Mouse (Mus musculus) embryonic facial prominence, embryonic 12.5 days (tissue): Measurements from ENCODE around the gene Foxn3. TPM values are rescaled to one million over a fixed set of nuclear protein-coding genes. Genes with fewer than 3 reads are reported as not detected.

ENCODE experiments used
- ATAC-seq: fragments of 200-750 bp; cut with Nextera tagmentation; 2 replicates; pipeline ENCODE4 v1.8.0; 2017; ENCODE audit not compliant: insufficient number of reproducible peaks, insufficient read depth, low FRiP score, low TSS enrichment
- H3K27ac ChIP-seq: fragments of 300-500 bp; sonication (generic); 2 replicates; pipeline ENCODE4 v1.5.1; 2016; ENCODE audit warnings: mild to moderate bottlenecking
- H3K27me3 ChIP-seq: fragments of 300-500 bp; sonication (generic); 2 replicates; pipeline ENCODE4 v1.6.1; 2016; ENCODE audit warnings: mild to moderate bottlenecking, moderate library complexity
- H3K36me3 ChIP-seq: fragments of 300-500 bp; sonication (generic); 2 replicates; pipeline ENCODE4 v1.6.1; 2016; ENCODE audit warnings: mild to moderate bottlenecking
- H3K4me1 ChIP-seq: fragments of 300-500 bp; sonication (generic); 2 replicates; pipeline ENCODE4 v1.6.1; 2016
- H3K4me2 ChIP-seq: fragments of 300-500 bp; sonication (generic); replicated peaks from 2 replicates; pipeline ENCODE4 v1.6.1; 2016; ENCODE audit warnings: mild to moderate bottlenecking, moderate library complexity
- H3K4me3 ChIP-seq: fragments of 300-500 bp; sonication (generic); 2 replicates; pipeline ENCODE4 v1.5.1; 2016; ENCODE audit warnings: mild to moderate bottlenecking
- H3K9ac ChIP-seq: fragments of 300-500 bp; sonication (generic); 2 replicates; pipeline ENCODE4 v1.6.1; 2016; ENCODE audit warnings: mild to moderate bottlenecking, moderate library complexity
- H3K9me3 ChIP-seq: fragments of 300-500 bp; sonication (generic); 2 replicates; pipeline ENCODE4 v1.6.1; 2016; ENCODE audit warnings: mild to moderate bottlenecking, moderate library complexity
- WGBS: fragments of 180-500 bp; shearing (Covaris S2); methylation state at CpG from one replicate; pipeline ENCODE4 v1.1.7; 2016; 5-methylcytosine and 5-hydroxymethylcytosine counted together
- polyA plus RNA-seq: library from polyadenylated mRNA; unstranded; fragments of >200 nt; fragmentation: Nextera tagmentation; extraction: Ambion mirVana; gene quantifications from 2 replicates; pipeline ENCODE4 v1.2.1, GENCODE M21; 2016

Gene Foxn3
- polyA plus RNA-seq, 1 experiment from 2014 or later = 101 TPM

- WGBS = 21% methylated on average over 3 of the region's 3 CpGs
- H3K36me3 ChIP-seq = no peaks in the 10 kb centered on the region
- H3K9me3 ChIP-seq = no peaks in the 10 kb centered on the region
- H3K27ac ChIP-seq = peak overlapping the region; percentile 78; the same call in 1 of the 2 replicates
- ATAC-seq = 0 out of 2 replicates have a peak, but pooled peaks have one; percentile 28
- peak overlapping the region; percentile 82 for H3K4me3 ChIP-seq
- 0 out of 2 replicates have a peak overlapping the region, but pooled peaks have one; percentile 8 for H3K9ac ChIP-seq
- no peaks in the 10 kb centered on the region for H3K27me3 ChIP-seq
- peak overlapping the region; percentile 72 for H3K4me2 ChIP-seq
- H3K4me1 ChIP-seq = peaks cover 24% of the 10 kb centered on the region
Measured at GRCm38 (mm10) chr12:99561333-99561766, 2.0 kb downstream of the Foxn3 start.

DNA sequence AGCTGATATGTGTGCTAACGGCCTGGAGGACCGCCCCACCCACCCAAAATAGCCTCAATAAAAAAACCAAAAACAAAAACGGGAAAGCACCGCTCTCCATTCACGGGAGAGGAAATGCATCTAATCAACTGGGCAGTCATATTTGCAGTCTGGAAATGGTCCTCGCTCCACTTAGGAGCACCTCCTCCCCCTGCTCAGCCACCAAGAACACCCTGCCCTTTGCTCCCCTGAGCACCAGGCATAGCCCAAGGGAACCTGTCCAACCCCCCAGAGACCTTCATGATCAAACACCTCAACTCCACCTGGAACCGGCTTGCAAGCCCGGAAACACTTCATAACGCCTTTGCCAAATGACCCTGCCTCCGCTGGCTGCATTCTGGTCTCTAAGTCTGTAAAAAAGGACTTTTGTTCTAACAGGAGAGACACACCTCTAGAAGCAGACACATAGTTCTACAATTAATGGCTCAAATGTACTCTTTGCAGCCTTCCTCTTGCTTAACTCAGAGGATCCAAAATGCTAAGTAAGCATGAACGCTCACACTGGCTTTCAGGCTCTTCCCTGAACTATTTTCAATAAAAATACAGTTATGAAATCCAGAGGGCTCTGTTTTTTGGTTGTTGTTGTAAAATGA, 2.6 kb downstream of the Foxn3 start:
- peak overlapping the region; percentile 78 for H3K27ac ChIP-seq
- H3K36me3 ChIP-seq = no peaks in the 10 kb centered on the region
- no peaks in the 10 kb centered on the region for H3K27me3 ChIP-seq
- peak overlapping the region; percentile 72 for H3K4me2 ChIP-seq
- no peak for ATAC-seq
- H3K9me3 ChIP-seq = no peaks in the 10 kb centered on the region
- H3K9ac ChIP-seq = peak overlapping the region; percentile 8; the same call in 1 of the 2 replicates
- peaks cover 24% of the 10 kb centered on the region for H3K4me1 ChIP-seq
- H3K4me3 ChIP-seq = peak overlapping the region; percentile 82
- 26% methylated on average over 11 of the region's 11 CpGs for WGBS

- 77% methylated on average over 11 of the region's 11 CpGs for WGBS
- H3K4me2 ChIP-seq = no peak overlapping the region
- ATAC-seq = no peak
- H3K9ac ChIP-seq = no peak overlapping the region
- no peaks in the 10 kb centered on the region for H3K27me3 ChIP-seq
- peaks cover 24% of the 10 kb centered on the region for H3K4me1 ChIP-seq
- H3K4me3 ChIP-seq = no peak overlapping the region
- no peak overlapping the region for H3K27ac ChIP-seq
- H3K36me3 ChIP-seq = no peaks in the 10 kb centered on the region
- no peaks in the 10 kb centered on the region for H3K9me3 ChIP-seq
Measured at GRCm38 (mm10) chr12:99559483-99559882, 3.9 kb downstream of the Foxn3 start.

- Histone ChIP-seq H3K4me1 (peaks cover 19% of the 10 kb centered on the region), H3K36me3 (no peaks in the 10 kb centered on the region), H3K27me3 (no peaks in the 10 kb centered on the region), H3K4me3 (no peak overlapping the region), H3K9me3 (no peaks in the 10 kb centered on the region), H3K27ac (no peak overlapping the region), H3K4me2 (no peak overlapping the region), H3K9ac (no peak overlapping the region)
- WGBS = 74% methylated on average over 4 of the region's 4 CpGs
- no peak for ATAC-seq
Measured at GRCm38 (mm10) chr12:99558476-99558875, 4.9 kb downstream of the Foxn3 start.

DNA sequence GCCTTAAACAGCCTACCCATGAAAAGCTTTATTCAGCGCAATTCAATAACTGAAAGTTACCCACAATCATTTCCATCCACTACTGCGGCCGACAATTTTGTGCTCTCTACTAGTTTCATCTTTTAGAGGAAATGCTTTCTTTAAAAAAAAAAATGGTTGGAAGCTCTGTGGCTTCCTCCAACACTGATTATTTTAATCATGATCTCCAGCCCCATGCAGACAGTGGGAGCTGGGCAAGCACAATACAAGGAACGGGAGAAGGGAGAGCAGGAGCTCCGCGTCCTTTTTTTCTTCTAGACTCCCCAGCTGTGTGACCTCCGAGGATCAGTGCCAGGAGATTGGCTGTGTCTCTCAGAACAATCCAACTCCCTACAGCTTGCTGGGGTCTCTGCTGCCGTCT, 5.9 kb downstream of the Foxn3 start:
- Histone ChIP-seq H3K4me1 (peaks cover 19% of the 10 kb centered on the region), H3K9me3 (no peaks in the 10 kb centered on the region), H3K9ac (no peak overlapping the region), H3K4me3 (no peak overlapping the region), H3K4me2 (no peak overlapping the region), H3K36me3 (no peaks in the 10 kb centered on the region), H3K27ac (no peak overlapping the region), H3K27me3 (no peaks in the 10 kb centered on the region)
- ATAC-seq = no peak
- 79% methylated on average over 8 of the region's 8 CpGs for WGBS

GRCm38 (mm10) chr12:99550629-99551028, 12.8 kb downstream of the Foxn3 start:
- H3K27ac ChIP-seq = no peak overlapping the region

GRCm38 (mm10) chr12:99549811-99550210, 13.6 kb downstream of the Foxn3 start:
- Histone ChIP-seq H3K9ac (no peak overlapping the region), H3K27ac (no peak overlapping the region), H3K4me2 (no peak overlapping the region), H3K4me1 (no peaks in the 10 kb centered on the region), H3K36me3 (no peaks in the 10 kb centered on the region), H3K9me3 (no peaks in the 10 kb centered on the region), H3K4me3 (no peak overlapping the region), H3K27me3 (no peaks in the 10 kb centered on the region)
- WGBS = 95% methylated on average over 10 of the region's 10 CpGs
- no peak for ATAC-seq

More at GRCm38 (mm10) chr12:99550629-99551028, 12.8 kb downstream of the Foxn3 start:
- no peak for ATAC-seq
- no peaks in the 10 kb centered on the region for H3K27me3 ChIP-seq
- H3K9me3 ChIP-seq = no peaks in the 10 kb centered on the region
- no peak overlapping the region for H3K9ac ChIP-seq
- H3K4me1 ChIP-seq = no peaks in the 10 kb centered on the region
- 66% methylated on average over 8 of the region's 8 CpGs for WGBS
- H3K4me3 ChIP-seq = no peak overlapping the region
- no peaks in the 10 kb centered on the region for H3K36me3 ChIP-seq
- H3K4me2 ChIP-seq = no peak overlapping the region

DNA sequence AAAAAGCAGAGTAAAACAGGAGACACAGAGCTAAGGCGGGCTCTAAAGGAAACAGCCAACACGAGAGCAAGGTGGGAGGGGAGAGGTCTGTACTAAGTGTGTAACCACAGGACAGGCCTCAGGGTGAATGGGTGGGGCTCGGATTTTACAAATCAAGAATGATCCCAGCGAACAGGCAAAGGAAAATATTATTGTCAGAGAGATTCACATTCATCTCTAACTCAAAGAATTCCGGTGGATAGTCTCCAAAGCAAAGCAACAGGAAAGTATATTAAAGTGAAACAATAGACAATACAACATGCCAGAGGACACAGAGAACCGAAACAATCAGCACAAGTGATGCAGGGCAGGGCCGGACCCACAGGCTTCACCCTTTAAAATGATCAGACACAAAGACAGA, 15.0 kb downstream of the Foxn3 start:
- no peaks in the 10 kb centered on the region for H3K9me3 ChIP-seq

DNA sequence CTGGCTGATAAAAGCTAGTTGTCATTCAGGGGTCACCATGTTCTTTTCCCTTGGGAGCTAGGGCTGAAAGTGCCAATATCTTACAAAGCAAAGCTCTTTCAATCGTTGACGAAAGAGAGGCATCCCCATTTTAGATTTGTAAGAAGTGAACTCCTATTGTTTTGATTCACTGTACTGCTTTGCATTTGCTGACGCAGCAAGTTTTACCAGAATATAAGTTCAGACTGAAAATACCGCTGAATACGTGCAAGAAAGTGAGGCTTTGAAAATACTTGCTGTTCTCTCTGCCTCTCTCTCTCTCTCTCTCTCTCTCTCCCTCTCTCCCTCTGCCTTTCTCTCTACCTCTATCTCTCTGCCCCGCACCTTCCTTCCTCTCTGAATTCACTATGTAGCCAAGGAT, 16.1 kb downstream of the Foxn3 start:
- no peaks in the 10 kb centered on the region for H3K27me3 ChIP-seq
- 94% methylated on average over 6 of the region's 6 CpGs for WGBS
- H3K4me3 ChIP-seq = no peak overlapping the region
- H3K9ac ChIP-seq = no peak overlapping the region
- H3K4me2 ChIP-seq = no peak overlapping the region
- no peak overlapping the region for H3K27ac ChIP-seq
- no peaks in the 10 kb centered on the region for H3K9me3 ChIP-seq
- H3K4me1 ChIP-seq = no peaks in the 10 kb centered on the region
- H3K36me3 ChIP-seq = no peaks in the 10 kb centered on the region
- ATAC-seq = no peak

More for the DNA sequence above, 15.0 kb downstream of the Foxn3 start:
- no peak overlapping the region for H3K27ac ChIP-seq
- H3K4me2 ChIP-seq = no peak overlapping the region
- H3K4me3 ChIP-seq = no peak overlapping the region
- no peaks in the 10 kb centered on the region for H3K4me1 ChIP-seq
- no peaks in the 10 kb centered on the region for H3K27me3 ChIP-seq
- no peaks in the 10 kb centered on the region for H3K36me3 ChIP-seq
- no peak overlapping the region for H3K9ac ChIP-seq
- 76% methylated on average over 7 of the region's 7 CpGs for WGBS
- no peak for ATAC-seq

GRCm38 (mm10) chr12:99545270-99545770, 18.1 kb downstream of the Foxn3 start:
- H3K4me2 ChIP-seq = no peak overlapping the region
- no peak for ATAC-seq
- H3K27me3 ChIP-seq = no peaks in the 10 kb centered on the region
- H3K9me3 ChIP-seq = no peaks in the 10 kb centered on the region
- H3K36me3 ChIP-seq = no peaks in the 10 kb centered on the region
- H3K27ac ChIP-seq = no peak overlapping the region
- H3K4me1 ChIP-seq = no peaks in the 10 kb centered on the region
- 71% methylated on average over 6 of the region's 6 CpGs for WGBS
- H3K9ac ChIP-seq = no peak overlapping the region
- no peak overlapping the region for H3K4me3 ChIP-seq

- Histone ChIP-seq H3K4me1 (no peaks in the 10 kb centered on the region), H3K36me3 (no peaks in the 10 kb centered on the region), H3K9ac (no peak overlapping the region), H3K9me3 (no peaks in the 10 kb centered on the region), H3K4me2 (no peak overlapping the region), H3K4me3 (no peak overlapping the region), H3K27me3 (no peaks in the 10 kb centered on the region), H3K27ac (no peak overlapping the region)
- 83% methylated on average over 15 of the region's 15 CpGs for WGBS
- ATAC-seq = no peak
Measured at GRCm38 (mm10) chr12:99544262-99545128, 18.9 kb downstream of the Foxn3 start.
